In genomic region chr2:167004099-167004854, GRCm38 (mm10) we compare ENCODE assay signal across 8 mouse cellular contexts. TPM values are rescaled to one million over a fixed set of nuclear protein-coding genes. Genes with fewer than 3 reads are reported as not detected.
A peak's percentile ranks its signal among the peaks of the same experiment; 100 is the strongest.
DNase-seq lines count a peak whose midpoint lies in the region; ATAC-seq and TF ChIP-seq lines count a peak whose summit lies in the region.

No protein-coding gene starts in this region.

- no peaks in the 10 kb centered on the region for H3K4me1 ChIP-seq in midbrain, embryonic 11.5 days (ENCODE audit: control insufficient read depth, insufficient read depth, low read length)
- no peaks in the 10 kb centered on the region for H3K4me1 ChIP-seq in midbrain, embryonic 13.5 days (replicated peaks)
- H3K4me1 ChIP-seq in stomach, postnatal 0 days (replicated peaks; ENCODE audit: control insufficient read depth, insufficient read depth), result no peaks in the 10 kb centered on the region

- no peaks in the 10 kb centered on the region for H3K36me3 ChIP-seq in midbrain, embryonic 11.5 days (ENCODE audit: control insufficient read depth, insufficient read depth, low read length)
- H3K36me3 ChIP-seq in midbrain, embryonic 13.5 days, result no peaks in the 10 kb centered on the region
- H3K36me3 ChIP-seq in stomach, postnatal 0 days (ENCODE audit: control insufficient read depth, insufficient read depth, low read length), result no peaks in the 10 kb centered on the region

- H3K27me3 ChIP-seq in midbrain, embryonic 11.5 days (ENCODE audit: control insufficient read depth, insufficient read depth, low read length), result no peaks in the 10 kb centered on the region
- no peaks in the 10 kb centered on the region for H3K27me3 ChIP-seq in midbrain, embryonic 13.5 days
- no peaks in the 10 kb centered on the region for H3K27me3 ChIP-seq in stomach, postnatal 0 days (ENCODE audit: control insufficient read depth, insufficient read depth, low read length)

- peak; percentile 86 for TF ChIP-seq CTCF in stomach, postnatal 0 days (IDR thresholded peaks at IDR 0.05; ENCODE audit: low read depth)

- peak; percentile 90 for DNase-seq in midbrain, embryonic 11.5 days (ENCODE audit: low spot score, missing footprints)
- peak; percentile 85 for DNase-seq in R1 (ENCODE audit: low read depth, low spot score)
- DNase-seq in cerebellum, postnatal 10 days, result peak; percentile 84 to 92
- DNase-seq in heart, adult 9 months (ENCODE audit: low spot score in 2 of 2), result peak; percentile 34 to 70
- peak; percentile 37 to 73 for DNase-seq in layer of hippocampus, postnatal 14 days (ENCODE audit: low spot score in 2 of 2)
- peak; percentile 63 for DNase-seq in stomach, postnatal 0 days (ENCODE audit: low spot score)

- no peak overlapping the region for H3K9ac ChIP-seq in midbrain, embryonic 11.5 days (ENCODE audit: low read length)
- no peak overlapping the region for H3K9ac ChIP-seq in midbrain, embryonic 13.5 days (replicated peaks)
- H3K9ac ChIP-seq in stomach, postnatal 0 days (ENCODE audit: low read length), result no peak overlapping the region

- TF ChIP-seq EP300 in stomach, postnatal 0 days (optimal IDR thresholded peaks at IDR 0.05), result no peak

- H3K4me3 ChIP-seq in midbrain, embryonic 11.5 days (ENCODE audit: low read depth, low read length), result no peak overlapping the region
- H3K4me3 ChIP-seq in midbrain, embryonic 13.5 days (replicated peaks), result no peak overlapping the region
- H3K4me3 ChIP-seq in stomach, postnatal 0 days (ENCODE audit: low read depth, low read length), result no peak overlapping the region

- 50% methylated on average over 8 of the region's 8 CpGs for WGBS in midbrain, embryonic 11.5 days
- 48% methylated on average over 8 of the region's 8 CpGs for WGBS in midbrain, embryonic 13.5 days
- WGBS in stomach, postnatal 0 days, result 37% methylated on average over 8 of the region's 8 CpGs

- no peak for ATAC-seq in midbrain, embryonic 11.5 days (ENCODE audit: low FRiP score)
- ATAC-seq in midbrain, embryonic 13.5 days, result no peak
- ATAC-seq in megakaryocyte progenitor cell, adult 5-6 weeks (replicated peaks; ENCODE audit: poor library complexity), result peak; percentile 90
- peak; percentile 67 for ATAC-seq in stomach, postnatal 0 days (ENCODE audit: low FRiP score, low TSS enrichment)

- H3K4me2 ChIP-seq in midbrain, embryonic 11.5 days, result no peak overlapping the region
- H3K4me2 ChIP-seq in midbrain, embryonic 13.5 days (replicated peaks), result no peak overlapping the region
- H3K4me2 ChIP-seq in stomach, postnatal 0 days (replicated peaks; ENCODE audit: low read depth), result no peak overlapping the region

- H3K9me3 ChIP-seq in midbrain, embryonic 11.5 days (ENCODE audit: control insufficient read depth, low read length), result no peaks in the 10 kb centered on the region
- no peaks in the 10 kb centered on the region for H3K9me3 ChIP-seq in midbrain, embryonic 13.5 days
- no peaks in the 10 kb centered on the region for H3K9me3 ChIP-seq in stomach, postnatal 0 days (ENCODE audit: control insufficient read depth, low read length)

- H3K27ac ChIP-seq in midbrain, embryonic 11.5 days (ENCODE audit: low read depth, low read length), result no peak overlapping the region
- no peak overlapping the region for H3K27ac ChIP-seq in midbrain, embryonic 13.5 days
- H3K27ac ChIP-seq in stomach, postnatal 0 days (replicated peaks), result no peak overlapping the region

RNA-seq across cellular contexts. Expression of gene Stau1, which starts 8.2 kb away (rescaled TPM):
- 96.2 and 104 TPM in 2 replicates for polyA plus RNA-seq in midbrain, embryonic 11.5 days (2014; fragmentation: Nextera tagmentation; extraction: Ambion mirVana)
- 119 and 121 TPM in 2 replicates for polyA plus RNA-seq in midbrain, embryonic 13.5 days (2015; fragmentation: Nextera tagmentation; extraction: Ambion mirVana)
- total RNA-seq in layer of hippocampus, postnatal 14 days (2021), result 10 to 100 TPM; 69.5 to 70.3 TPM
- total RNA-seq in megakaryocyte progenitor cell, adult 5-6 weeks (2015), result 35.7 and 36.0 TPM in 2 replicates
- 30.1 and 32.1 TPM in 2 replicates for total RNA-seq in megakaryocyte progenitor cell, adult 5-6 weeks (2017)
- 34.9 and 35.0 TPM in 2 replicates for polyA plus RNA-seq in stomach, postnatal 0 days (2015; fragmentation: Nextera tagmentation; extraction: Ambion mirVana)

RNA-seq across cellular contexts. Expression of gene Ddx27, which starts 10.7 kb away (rescaled TPM):
- polyA plus RNA-seq in midbrain, embryonic 11.5 days (2014; fragmentation: Nextera tagmentation; extraction: Ambion mirVana), result 40.6 and 42.5 TPM in 2 replicates
- polyA plus RNA-seq in midbrain, embryonic 13.5 days (2015; fragmentation: Nextera tagmentation; extraction: Ambion mirVana), result 40.3 TPM in 2 replicates
- 10 to 100 TPM; 29.3 to 30.1 TPM for total RNA-seq in layer of hippocampus, postnatal 14 days (2021)
- 34.4 and 35.0 TPM in 2 replicates for total RNA-seq in megakaryocyte progenitor cell, adult 5-6 weeks (2015)
- total RNA-seq in megakaryocyte progenitor cell, adult 5-6 weeks (2017), result 105 and 132 TPM in 2 replicates
- 21.8 and 22.0 TPM in 2 replicates for polyA plus RNA-seq in stomach, postnatal 0 days (2015; fragmentation: Nextera tagmentation; extraction: Ambion mirVana)

RNA-seq across cellular contexts. Expression of gene Znfx1, which starts 58.5 kb away (rescaled TPM):
- polyA plus RNA-seq in midbrain, embryonic 11.5 days (2014; fragmentation: Nextera tagmentation; extraction: Ambion mirVana), result 5.4 and 5.5 TPM in 2 replicates
- 6.0 and 7.8 TPM in 2 replicates for polyA plus RNA-seq in midbrain, embryonic 13.5 days (2015; fragmentation: Nextera tagmentation; extraction: Ambion mirVana)
- total RNA-seq in layer of hippocampus, postnatal 14 days (2021), result 10 to 100 TPM; 25.9 to 27.5 TPM
- total RNA-seq in megakaryocyte progenitor cell, adult 5-6 weeks (2015), result 14.9 and 18.2 TPM in 2 replicates
- 25.3 and 26.1 TPM in 2 replicates for total RNA-seq in megakaryocyte progenitor cell, adult 5-6 weeks (2017)
- polyA plus RNA-seq in stomach, postnatal 0 days (2015; fragmentation: Nextera tagmentation; extraction: Ambion mirVana), result 4.2 and 4.3 TPM in 2 replicates

Comparison
In these comparisons a context has a peak if more than half of its experiments do, and no peak if none do; other contexts are left out.
1. ATAC-seq: peak in megakaryocyte progenitor cell, adult 5-6 weeks (single experiment) and stomach, postnatal 0 days (single experiment); none in midbrain, embryonic 11.5 days (single experiment) and midbrain, embryonic 13.5 days (single experiment).
2. Peak in every context shown above with its lines, with median percentiles within 50 percentile points of each other: DNase-seq.